Mouse (Mus musculus): ENCODE data around the gene Lmf1.

Gene Lmf1

GRCm38 (mm10) chr17:25711136-25711535 lies 132.3 kb downstream of the Lmf1 start:
- no peak for DNase-seq (ENCODE audit: low spot score)
